Mouse (Mus musculus) heart, embryonic 13.5 days (tissue): ENCODE results near the gene Ubr2. TPM values are rescaled to one million over a fixed set of nuclear protein-coding genes. Genes with fewer than 3 reads are reported as not detected.

Source experiments
- ATAC-seq: fragments of 200-750 bp; cut with Nextera tagmentation; 2 replicates; pipeline ENCODE4 v1.8.0; 2017; ENCODE audit warnings: moderate TSS enrichment; ENCODE audit not compliant: insufficient number of reproducible peaks, low FRiP score, low TSS enrichment; ENCODE audit errors: extremely low read depth
- H3K27ac ChIP-seq: fragments of 300-500 bp; sonication (generic); replicated peaks from 2 replicates; pipeline ENCODE4 v1.5.1; 2015; ENCODE audit warnings: moderate library complexity, mild to moderate bottlenecking, inconsistent platforms
- H3K27me3 ChIP-seq: fragments of 300-500 bp; sonication (generic); replicated peaks from 2 replicates; pipeline ENCODE4 v1.6.1; 2015; ENCODE audit warnings: mild to moderate bottlenecking, inconsistent platforms
- H3K36me3 ChIP-seq: fragments of 300-500 bp; sonication (generic); 2 replicates; pipeline ENCODE4 v1.6.1; 2015; ENCODE audit warnings: mild to moderate bottlenecking, inconsistent platforms
- H3K4me1 ChIP-seq: fragments of 300-500 bp; sonication (generic); 2 replicates; pipeline ENCODE4 v1.6.1; 2015; ENCODE audit warnings: inconsistent platforms
- H3K4me2 ChIP-seq: fragments of 300-500 bp; sonication (generic); 2 replicates; pipeline ENCODE4 v1.6.1; 2015; ENCODE audit warnings: inconsistent platforms, mild to moderate bottlenecking, moderate library complexity
- H3K4me3 ChIP-seq: fragments of 300-500 bp; sonication (generic); 2 replicates; pipeline ENCODE4 v1.5.1; 2015; ENCODE audit warnings: moderate library complexity, mild to moderate bottlenecking, inconsistent platforms
- H3K9ac ChIP-seq: fragments of 300-500 bp; sonication (generic); 2 replicates; pipeline ENCODE4 v1.6.1; 2015; ENCODE audit warnings: inconsistent platforms, mild to moderate bottlenecking, moderate library complexity
- H3K9me3 ChIP-seq: fragments of 300-500 bp; sonication (generic); 2 replicates; pipeline ENCODE4 v1.6.1; 2016; ENCODE audit warnings: inconsistent platforms
- WGBS: fragments of 180-500 bp; shearing (Covaris S2); methylation state at CpG from one replicate; pipeline ENCODE4 v1.1.7; 2015; ENCODE audit warnings: mixed read lengths; 5-methylcytosine and 5-hydroxymethylcytosine counted together
- polyA plus RNA-seq: library from polyadenylated mRNA; unstranded; fragments of >200 nt; fragmentation: Nextera tagmentation; extraction: Ambion mirVana; gene quantifications from 2 replicates; pipeline ENCODE4 v1.2.1, GENCODE M21; 2015

The Ubr2 gene
- polyA plus RNA-seq, 1 experiment from 2014 or later, result 12.2 TPM

DNA sequence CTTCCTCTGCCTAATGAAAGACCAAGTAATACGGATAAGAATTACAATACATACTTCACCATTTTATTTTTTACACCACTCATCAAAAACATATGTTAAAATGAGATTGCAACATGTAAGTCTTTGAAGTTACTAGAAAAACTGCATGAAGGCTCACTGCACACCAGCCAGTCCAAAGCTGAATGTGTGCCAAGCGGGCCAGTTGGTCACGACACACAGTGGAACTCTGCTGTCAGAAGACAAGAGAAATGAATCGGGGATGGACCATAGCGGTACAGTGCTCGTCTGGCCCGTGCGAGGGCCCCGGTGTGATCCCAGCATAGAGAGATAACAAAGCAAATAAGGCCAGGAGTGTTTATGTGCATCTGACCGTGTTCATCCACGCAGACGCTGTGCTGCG is 47.2 kb downstream of the Ubr2 start:
- Histone ChIP-seq H3K36me3 (peaks cover 100% of the 10 kb centered on the region), H3K4me2 (no peak overlapping the region), H3K27ac (no peak overlapping the region), H3K9me3 (no peaks in the 10 kb centered on the region), H3K4me3 (no peak overlapping the region), H3K27me3 (no peaks in the 10 kb centered on the region), H3K4me1 (peaks cover 13% of the 10 kb centered on the region; the same call in 1 of the 2 replicates), H3K9ac (no peak overlapping the region)
- no peak for ATAC-seq
- 89% methylated on average over 13 of the region's 13 CpGs for WGBS

DNA sequence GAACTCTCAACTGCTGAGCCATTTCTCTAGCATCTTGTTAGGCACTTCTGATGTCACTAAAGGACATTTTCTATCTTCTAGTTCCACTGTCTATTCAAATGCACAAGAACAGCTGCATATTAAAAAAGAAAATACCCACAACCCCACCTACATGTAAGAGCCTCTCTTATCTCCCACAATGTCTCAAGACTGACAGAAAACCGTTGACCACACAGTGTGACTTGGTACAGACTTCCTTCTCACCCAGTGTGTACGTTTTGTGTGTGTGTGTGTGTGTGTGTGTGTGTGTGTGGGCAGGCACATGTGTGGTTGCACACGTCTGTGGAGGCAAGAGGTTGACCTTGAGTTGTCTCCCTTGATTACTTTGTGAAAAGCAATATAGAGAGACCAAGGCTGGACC is 48.2 kb downstream of the Ubr2 start:
- 61% methylated on average over 3 of the region's 3 CpGs for WGBS
- Histone ChIP-seq H3K4me1 (peaks cover 13% of the 10 kb centered on the region; the same call in 1 of the 2 replicates), H3K36me3 (peaks cover 100% of the 10 kb centered on the region), H3K4me3 (no peak overlapping the region), H3K4me2 (no peak overlapping the region), H3K9ac (no peak overlapping the region), H3K27ac (no peak overlapping the region), H3K27me3 (no peaks in the 10 kb centered on the region), H3K9me3 (no peaks in the 10 kb centered on the region)
- ATAC-seq, result no peak

DNA sequence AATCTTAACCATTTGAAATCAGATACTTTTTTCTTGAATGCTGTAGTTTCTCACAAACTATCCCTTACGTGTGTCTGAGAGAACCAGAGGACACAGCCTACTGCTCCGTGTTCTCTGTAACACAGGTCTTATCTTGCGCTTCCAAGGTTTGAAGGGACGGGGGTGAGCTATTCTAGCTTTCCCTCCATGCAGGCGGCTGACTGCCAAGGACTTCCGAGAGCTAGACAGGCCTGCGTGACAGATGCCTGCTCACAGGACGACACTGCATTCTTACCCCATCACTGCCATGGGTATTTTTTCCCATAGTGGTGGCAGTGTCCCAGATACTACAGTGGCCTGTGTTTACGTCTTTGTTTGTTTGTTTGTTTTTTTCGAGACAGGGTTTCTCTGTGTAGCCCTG is 50.1 kb downstream of the Ubr2 start:
- H3K36me3 ChIP-seq, result peaks cover 100% of the 10 kb centered on the region
- WGBS, result 49% methylated on average over 10 of the region's 10 CpGs
- no peak overlapping the region for H3K9ac ChIP-seq
- H3K9me3 ChIP-seq, result no peaks in the 10 kb centered on the region
- no peaks in the 10 kb centered on the region for H3K27me3 ChIP-seq
- no peak overlapping the region for H3K4me2 ChIP-seq
- H3K4me3 ChIP-seq, result no peak overlapping the region
- peak; percentile 42; the same call in 1 of the 2 replicates for ATAC-seq
- H3K27ac ChIP-seq, result peak overlapping the region; percentile 74
- H3K4me1 ChIP-seq, result peaks cover 13% of the 10 kb centered on the region; the same call in 1 of the 2 replicates

DNA sequence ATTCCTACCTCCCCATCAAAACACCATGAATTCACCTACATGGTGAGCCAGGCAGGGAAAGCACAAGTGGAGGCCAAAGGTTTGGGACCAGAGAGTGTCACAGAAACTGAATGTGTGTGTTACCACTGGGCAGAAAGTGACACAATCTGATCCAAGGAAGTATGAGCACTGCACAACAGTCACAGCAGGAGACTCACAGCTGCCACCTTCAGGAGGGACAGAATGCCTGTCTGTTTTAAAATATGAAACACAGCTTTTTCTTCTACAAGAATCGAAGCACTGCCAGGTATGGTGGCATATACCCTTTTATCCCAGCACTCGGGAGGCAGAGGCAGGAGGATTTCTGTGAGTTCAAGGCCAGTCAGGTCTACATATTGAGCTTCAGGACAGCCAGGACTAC is 52.3 kb downstream of the Ubr2 start:
- Histone ChIP-seq H3K4me1 (peaks cover 13% of the 10 kb centered on the region; the same call in 1 of the 2 replicates), H3K9ac (no peak overlapping the region), H3K4me2 (no peak overlapping the region), H3K27ac (no peak overlapping the region), H3K9me3 (no peaks in the 10 kb centered on the region), H3K27me3 (no peaks in the 10 kb centered on the region), H3K4me3 (no peak overlapping the region), H3K36me3 (peaks cover 100% of the 10 kb centered on the region)
- WGBS, result 87% methylated on average over 2 of the region's 2 CpGs
- no peak for ATAC-seq

DNA sequence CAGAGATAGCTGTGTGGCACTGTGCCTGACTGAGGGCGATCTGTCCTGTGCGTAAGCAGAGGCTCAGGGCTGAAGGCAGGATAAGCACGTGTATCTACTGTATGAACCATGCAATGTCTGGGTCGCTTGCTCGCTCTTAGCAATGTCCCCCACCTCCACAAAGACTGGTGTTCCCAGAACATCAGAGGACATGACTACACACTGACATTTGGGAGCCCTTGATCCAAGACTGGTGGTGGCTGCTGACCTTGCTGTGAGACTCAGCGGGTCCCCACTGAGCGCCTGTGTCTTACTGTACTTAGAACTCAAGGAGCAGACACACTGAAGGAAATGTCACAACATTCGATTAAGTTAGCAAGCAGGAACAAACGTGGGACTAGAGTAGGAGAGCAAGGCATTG is 64.1 kb downstream of the Ubr2 start:
- Histone ChIP-seq H3K4me3 (no peak overlapping the region), H3K27ac (no peak overlapping the region), H3K27me3 (no peaks in the 10 kb centered on the region), H3K9ac (no peak overlapping the region), H3K9me3 (no peaks in the 10 kb centered on the region), H3K4me2 (no peak overlapping the region), H3K4me1 (no peaks in the 10 kb centered on the region), H3K36me3 (peaks cover 86% of the 10 kb centered on the region)
- no peak for ATAC-seq
- 91% methylated on average over 9 of the region's 9 CpGs for WGBS

DNA sequence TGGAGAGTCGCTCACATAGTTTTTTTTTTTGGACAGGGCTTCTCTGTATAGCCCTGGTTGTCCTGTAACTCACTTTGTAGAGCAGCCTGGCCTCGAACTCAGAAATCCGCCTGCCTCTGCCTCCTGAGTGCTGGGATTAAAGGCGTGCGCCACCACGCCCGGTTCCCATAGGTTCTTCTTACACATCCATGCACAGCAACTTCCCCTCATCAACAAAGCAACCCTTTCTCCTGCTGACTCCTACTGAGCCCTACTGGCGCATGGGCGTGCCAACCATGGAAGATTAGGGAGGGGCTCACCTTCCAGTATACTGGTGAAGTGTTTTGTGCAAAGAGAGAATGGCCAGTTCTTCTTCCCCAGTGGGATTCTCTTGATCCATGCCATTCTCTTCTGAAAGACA is 67.9 kb downstream of the Ubr2 start:
- H3K27me3 ChIP-seq, result no peaks in the 10 kb centered on the region
- H3K4me2 ChIP-seq, result no peak overlapping the region
- H3K36me3 ChIP-seq, result peaks cover 100% of the 10 kb centered on the region
- no peak overlapping the region for H3K27ac ChIP-seq
- no peak overlapping the region for H3K4me3 ChIP-seq
- no peaks in the 10 kb centered on the region for H3K9me3 ChIP-seq
- no peak overlapping the region for H3K9ac ChIP-seq
- no peak for ATAC-seq
- WGBS, result 96% methylated on average over 9 of the region's 9 CpGs
- no peaks in the 10 kb centered on the region for H3K4me1 ChIP-seq

DNA sequence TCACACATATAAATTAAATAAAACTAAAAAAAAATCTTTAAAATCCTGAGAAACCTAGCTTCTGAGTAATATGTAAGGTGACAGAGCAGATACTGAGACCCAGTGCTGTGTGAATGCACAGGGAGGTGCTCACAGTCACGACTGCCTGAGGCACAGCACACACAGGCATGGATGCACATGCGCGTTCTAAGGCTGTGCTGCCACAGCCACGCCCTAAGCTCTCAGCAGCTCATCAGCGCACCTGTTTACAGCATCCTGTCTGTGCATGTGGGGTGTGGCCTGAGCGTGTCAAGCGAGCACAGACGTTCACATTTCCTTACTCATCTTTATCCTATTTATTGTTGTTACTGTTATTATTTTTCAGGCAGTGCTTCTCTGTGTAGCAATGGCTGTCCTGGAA is 69.9 kb downstream of the Ubr2 start:
- Histone ChIP-seq H3K9me3 (no peaks in the 10 kb centered on the region), H3K4me3 (no peak overlapping the region), H3K9ac (no peak overlapping the region), H3K27ac (no peak overlapping the region), H3K27me3 (no peaks in the 10 kb centered on the region), H3K36me3 (peaks cover 100% of the 10 kb centered on the region), H3K4me2 (no peak overlapping the region), H3K4me1 (no peaks in the 10 kb centered on the region)
- WGBS, result 90% methylated on average over 8 of the region's 8 CpGs
- no peak for ATAC-seq

DNA sequence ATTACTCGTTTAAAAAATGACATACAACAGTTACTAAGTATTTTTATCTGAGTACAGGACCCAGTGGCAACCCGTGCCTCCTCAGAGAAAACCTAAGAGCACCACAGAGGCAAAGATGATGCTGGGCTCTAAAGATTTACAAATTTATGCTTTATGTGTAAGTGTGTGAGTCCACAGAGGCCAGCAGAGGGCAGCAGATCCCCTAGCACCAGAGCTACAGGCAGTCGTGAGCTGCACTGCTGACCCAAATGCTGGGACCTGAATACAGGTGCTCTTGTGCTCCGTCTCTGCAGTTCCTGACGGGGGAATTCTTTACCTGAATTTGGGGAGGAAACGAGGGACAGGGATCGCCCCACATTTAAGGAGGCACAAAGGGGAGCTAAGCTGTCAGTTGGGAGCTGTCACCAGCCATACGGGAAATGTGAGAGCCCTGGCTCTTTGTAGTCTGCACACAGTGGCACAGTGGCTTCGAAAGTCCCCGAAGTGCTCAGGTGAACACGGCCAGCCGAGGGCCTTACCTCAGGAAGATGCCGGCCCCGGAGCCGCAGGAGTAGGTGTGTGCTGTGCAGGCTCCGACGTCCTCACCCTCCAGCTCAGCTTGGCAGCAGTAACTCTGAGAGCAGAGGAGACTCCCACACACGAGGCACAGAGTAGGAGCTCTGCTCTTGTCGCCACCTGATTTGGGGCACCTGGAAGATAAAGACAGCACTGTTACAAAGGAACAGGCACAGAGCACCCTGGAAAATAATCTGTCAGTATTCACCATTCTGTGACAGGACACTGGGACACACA is 76.6 kb downstream of the Ubr2 start:
- Histone ChIP-seq H3K9ac (no peak overlapping the region), H3K9me3 (no peaks in the 10 kb centered on the region), H3K27ac (no peak overlapping the region), H3K4me3 (no peak overlapping the region), H3K27me3 (no peaks in the 10 kb centered on the region), H3K36me3 (peaks cover 99% of the 10 kb centered on the region), H3K4me1 (no peaks in the 10 kb centered on the region), H3K4me2 (no peak overlapping the region)
- 77% methylated on average over 19 of the region's 19 CpGs for WGBS
- no peak for ATAC-seq

DNA sequence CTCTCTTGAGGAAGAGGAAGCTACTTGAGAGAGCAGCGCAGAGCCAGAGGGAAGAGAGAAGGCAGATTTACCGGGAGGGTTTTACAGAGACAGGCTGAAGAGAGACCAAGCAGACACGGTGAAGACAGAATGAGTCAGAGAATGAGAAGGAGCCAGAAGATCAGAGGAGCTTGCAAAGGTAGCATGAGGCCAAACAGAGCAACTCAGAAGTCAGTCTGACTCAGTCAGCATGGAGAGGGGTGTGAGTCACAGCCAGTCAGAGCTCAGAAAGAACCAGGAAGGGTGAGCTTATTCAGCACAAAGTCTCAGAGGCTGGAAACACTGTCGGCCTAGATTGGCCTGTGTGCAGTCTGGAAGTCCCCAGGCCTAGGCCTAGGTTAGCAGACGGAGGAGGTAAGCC is 77.4 kb downstream of the Ubr2 start:
- Histone ChIP-seq H3K4me2 (no peak overlapping the region), H3K36me3 (peaks cover 99% of the 10 kb centered on the region), H3K27me3 (no peaks in the 10 kb centered on the region), H3K27ac (no peak overlapping the region), H3K4me1 (no peaks in the 10 kb centered on the region), H3K9me3 (no peaks in the 10 kb centered on the region), H3K9ac (no peak overlapping the region), H3K4me3 (no peak overlapping the region)
- WGBS, result 91% methylated on average over 5 of the region's 5 CpGs
- ATAC-seq, result no peak

DNA sequence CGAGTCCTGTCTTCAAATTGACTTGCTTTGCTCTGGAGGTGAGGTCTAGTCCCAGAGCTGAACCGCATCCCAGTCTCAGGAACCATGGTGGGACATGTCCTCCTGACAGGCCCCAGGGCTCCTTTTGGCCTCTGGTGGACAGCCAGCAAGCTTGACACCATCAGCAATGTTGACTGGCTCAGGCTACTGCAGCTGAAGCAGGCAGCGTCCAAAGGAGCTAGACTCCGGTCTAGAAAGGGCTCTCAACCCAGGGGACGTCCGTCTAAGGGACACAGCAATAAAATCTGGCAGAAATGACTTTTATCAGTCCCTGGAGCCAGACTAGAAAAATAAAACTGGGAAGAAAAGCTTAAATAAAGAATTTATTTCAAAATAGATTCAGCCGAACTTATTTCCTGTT is 80.5 kb downstream of the Ubr2 start:
- H3K27ac ChIP-seq, result no peak overlapping the region
- ATAC-seq, result no peak
- H3K4me1 ChIP-seq, result no peaks in the 10 kb centered on the region
- no peak overlapping the region for H3K4me2 ChIP-seq
- H3K36me3 ChIP-seq, result peaks cover 73% of the 10 kb centered on the region
- H3K4me3 ChIP-seq, result no peak overlapping the region
- 88% methylated on average over 7 of the region's 7 CpGs for WGBS
- no peak overlapping the region for H3K9ac ChIP-seq
- H3K9me3 ChIP-seq, result no peaks in the 10 kb centered on the region
- no peaks in the 10 kb centered on the region for H3K27me3 ChIP-seq

DNA sequence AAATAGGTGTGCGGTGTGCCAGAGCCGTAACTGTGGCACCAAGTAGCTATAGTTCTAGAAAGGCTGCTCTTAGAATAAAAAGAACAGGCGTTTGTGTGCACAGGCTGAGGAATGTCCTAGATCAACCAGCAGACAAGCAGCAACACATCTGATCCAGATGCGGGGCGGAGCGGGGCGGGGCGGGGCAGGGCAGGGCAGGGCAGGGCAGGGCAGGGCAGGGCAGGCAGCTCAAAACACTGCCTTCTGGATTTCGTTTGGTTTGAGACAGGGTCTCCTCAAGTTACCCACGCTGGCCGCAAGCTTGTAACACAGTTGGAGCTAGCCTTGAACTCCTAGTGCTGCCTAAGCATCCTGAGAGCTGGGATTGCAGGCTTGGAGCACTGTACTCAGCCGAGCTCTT is 81.1 kb downstream of the Ubr2 start:
- no peaks in the 10 kb centered on the region for H3K9me3 ChIP-seq
- no peak overlapping the region for H3K9ac ChIP-seq
- H3K36me3 ChIP-seq, result peaks cover 67% of the 10 kb centered on the region
- no peak for ATAC-seq
- H3K4me1 ChIP-seq, result no peaks in the 10 kb centered on the region
- H3K27ac ChIP-seq, result no peak overlapping the region
- H3K4me3 ChIP-seq, result no peak overlapping the region
- H3K27me3 ChIP-seq, result no peaks in the 10 kb centered on the region
- 86% methylated on average over 12 of the region's 12 CpGs for WGBS
- no peak overlapping the region for H3K4me2 ChIP-seq

DNA sequence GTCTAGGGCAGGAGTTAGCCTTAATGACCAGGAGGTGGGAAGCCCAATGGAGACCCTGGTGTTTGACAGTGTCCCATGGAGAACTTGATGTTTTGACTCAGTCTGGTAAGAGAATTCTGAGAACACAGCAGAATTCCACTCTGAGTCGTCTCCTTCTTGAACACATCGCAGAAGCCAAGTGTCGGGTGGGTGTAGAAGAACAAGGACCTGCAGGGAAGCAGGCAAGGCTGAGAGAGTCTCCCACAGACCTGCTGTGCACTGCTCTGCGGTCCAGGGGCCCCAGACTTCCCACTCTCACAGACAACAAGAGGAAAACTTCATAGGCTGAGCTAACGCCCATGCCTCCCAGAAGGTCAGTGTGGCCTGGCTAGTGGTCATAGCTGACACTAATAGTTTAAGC is 82.6 kb downstream of the Ubr2 start:
- Histone ChIP-seq H3K4me1 (no peaks in the 10 kb centered on the region), H3K9ac (no peak overlapping the region), H3K36me3 (peaks cover 52% of the 10 kb centered on the region), H3K4me3 (no peak overlapping the region), H3K4me2 (no peak overlapping the region), H3K9me3 (no peaks in the 10 kb centered on the region), H3K27me3 (no peaks in the 10 kb centered on the region), H3K27ac (no peak overlapping the region)
- 87% methylated on average over 5 of the region's 5 CpGs for WGBS
- ATAC-seq, result no peak
